Mouse (Mus musculus): ENCODE measurements around the gene Clec1b. TPM values are rescaled to one million over a fixed set of nuclear protein-coding genes. Genes with fewer than 3 reads are reported as not detected.

Gene Clec1b
- polyA plus RNA-seq, 1 experiment from 2014 or later = 1.2 TPM

- H3K9me3 ChIP-seq = no peaks in the 10 kb centered on the region
- no peaks in the 10 kb centered on the region for H3K4me1 ChIP-seq
- no peaks in the 10 kb centered on the region for H3K27me3 ChIP-seq (replicated peaks)
- H3K9ac ChIP-seq = no peak overlapping the region
- H3K4me2 ChIP-seq = no peak overlapping the region
- no peak overlapping the region for H3K4me3 ChIP-seq (replicated peaks)
- H3K27ac ChIP-seq = no peak overlapping the region
- H3K36me3 ChIP-seq = no peaks in the 10 kb centered on the region
- WGBS = 36% methylated on average over 3 of the region's 3 CpGs
- 0 out of 2 replicates have a peak, but pooled peaks have one; percentile 22 for ATAC-seq (ENCODE audit: insufficient read depth, low FRiP score, low read depth)
These were observed 13.6 kb upstream of the Clec1b start for GRCm38 (mm10) chr6:129383466-129383865.

GRCm38 (mm10) chr6:129385000-129385399, 12.1 kb upstream of the Clec1b start:
- WGBS = 84% methylated on average over 4 of the region's 4 CpGs
- H3K9me3 ChIP-seq = no peaks in the 10 kb centered on the region
- H3K4me2 ChIP-seq = no peak overlapping the region
- H3K4me1 ChIP-seq = no peaks in the 10 kb centered on the region
- H3K9ac ChIP-seq = no peak overlapping the region
- H3K27me3 ChIP-seq (replicated peaks) = no peaks in the 10 kb centered on the region
- H3K27ac ChIP-seq = no peak overlapping the region
- H3K4me3 ChIP-seq (replicated peaks) = no peak overlapping the region
- no peaks in the 10 kb centered on the region for H3K36me3 ChIP-seq
- no peak for ATAC-seq (ENCODE audit: insufficient read depth, low FRiP score, low read depth)

DNA sequence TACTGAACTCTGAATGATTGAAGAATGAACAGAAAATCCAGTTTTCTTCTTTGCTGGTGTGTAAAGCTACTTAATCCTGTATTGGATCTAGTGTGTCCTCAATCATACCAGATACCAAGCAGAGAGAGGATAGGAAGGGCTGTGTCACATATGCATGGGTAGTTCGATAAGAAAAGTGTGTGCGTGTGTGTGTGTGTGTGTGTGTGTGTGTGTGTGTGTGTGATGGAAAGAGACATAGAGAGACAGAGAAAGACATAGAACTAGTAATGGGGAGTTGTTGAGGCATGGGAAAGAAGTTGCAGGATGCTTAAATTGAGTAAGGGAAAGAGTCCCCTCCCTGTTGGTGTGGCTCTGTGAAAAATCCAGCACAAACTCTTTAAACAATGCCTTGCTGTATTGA, 11.3 kb upstream of the Clec1b start, which contains the start of gene Clec12b:
TSS of gene Clec12b (minus strand) at position 101 of the 400 bp plus-strand sequence.
- H3K4me2 ChIP-seq = no peak within 1 kb of the TSS
- no peak within 1 kb of the TSS for H3K9ac ChIP-seq
- no peak within 1 kb of the TSS for H3K27ac ChIP-seq
- H3K36me3 ChIP-seq = no peaks in the 10 kb centered on the region
- H3K9me3 ChIP-seq = no peaks in the 10 kb centered on the region
- H3K27me3 ChIP-seq (replicated peaks) = no peaks in the 10 kb centered on the region
- H3K4me1 ChIP-seq = no peaks in the 10 kb centered on the region
- no peak within 1 kb of the TSS for H3K4me3 ChIP-seq (replicated peaks)
- WGBS = 80% methylated on average over 2 of the region's 2 CpGs
- no peak for ATAC-seq (ENCODE audit: insufficient read depth, low FRiP score, low read depth)

GRCm38 (mm10) chr6:129393087-129393720, 3.9 kb upstream of the Clec1b start:
- no peak for ATAC-seq (ENCODE audit: insufficient read depth, low FRiP score, low read depth)
- no peak overlapping the region for H3K9ac ChIP-seq

DNA sequence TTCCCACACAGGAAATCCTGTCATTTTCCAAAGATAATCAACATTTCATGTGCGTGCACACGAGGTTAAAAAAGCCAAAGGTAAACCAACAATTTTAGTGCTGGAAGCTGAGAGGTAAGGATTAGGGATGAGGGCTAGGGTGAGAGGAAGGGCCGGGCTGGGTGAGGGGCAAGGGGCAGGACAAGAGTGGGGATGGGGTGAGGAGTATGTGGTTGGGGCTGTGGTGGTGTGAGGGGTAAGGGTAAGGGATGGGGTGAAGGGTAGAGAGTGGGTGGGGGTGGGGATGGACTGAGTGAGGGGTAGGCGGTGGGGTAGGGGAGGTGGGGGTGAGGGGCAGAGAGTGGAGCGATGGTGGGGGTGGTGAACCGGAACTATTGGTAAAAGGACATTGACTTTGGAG, 3.4 kb upstream of the Clec1b start:
- no peaks in the 10 kb centered on the region for H3K9me3 ChIP-seq
- H3K36me3 ChIP-seq = no peaks in the 10 kb centered on the region
- no peaks in the 10 kb centered on the region for H3K4me1 ChIP-seq
- no peak overlapping the region for H3K9ac ChIP-seq
- ATAC-seq (ENCODE audit: insufficient read depth, low FRiP score, low read depth) = no peak
- H3K4me2 ChIP-seq = no peak overlapping the region
- no peak overlapping the region for H3K4me3 ChIP-seq (replicated peaks)
- H3K27ac ChIP-seq = no peak overlapping the region
- H3K27me3 ChIP-seq (replicated peaks) = no peaks in the 10 kb centered on the region
- 63% methylated on average over 6 of the region's 6 CpGs for WGBS

More at GRCm38 (mm10) chr6:129393087-129393720, 3.9 kb upstream of the Clec1b start:
- H3K4me2 ChIP-seq = no peak overlapping the region
- no peaks in the 10 kb centered on the region for H3K9me3 ChIP-seq
- no peaks in the 10 kb centered on the region for H3K4me1 ChIP-seq
- H3K27ac ChIP-seq = no peak overlapping the region
- H3K27me3 ChIP-seq (replicated peaks) = no peaks in the 10 kb centered on the region
- H3K4me3 ChIP-seq (replicated peaks) = no peak overlapping the region
- WGBS = 25% methylated on average over 2 of the region's 2 CpGs
- no peaks in the 10 kb centered on the region for H3K36me3 ChIP-seq

GRCm38 (mm10) chr6:129399945-129400344, 2.8 kb downstream of the Clec1b start:
- Histone ChIP-seq H3K36me3 (no peaks in the 10 kb centered on the region), H3K4me3 (replicated peaks) (no peak overlapping the region), H3K9ac (no peak overlapping the region), H3K27me3 (replicated peaks) (no peaks in the 10 kb centered on the region), H3K27ac (no peak overlapping the region), H3K4me2 (no peak overlapping the region), H3K9me3 (no peaks in the 10 kb centered on the region), H3K4me1 (no peaks in the 10 kb centered on the region)
- ATAC-seq (ENCODE audit: insufficient read depth, low FRiP score, low read depth) = no peak
- WGBS = 51% methylated on average over 6 of the region's 6 CpGs

GRCm38 (mm10) chr6:129402404-129402803, 5.3 kb downstream of the Clec1b start:
- no peaks in the 10 kb centered on the region for H3K9me3 ChIP-seq
- H3K27me3 ChIP-seq (replicated peaks) = no peaks in the 10 kb centered on the region
- H3K4me1 ChIP-seq = no peaks in the 10 kb centered on the region
- H3K27ac ChIP-seq = no peak overlapping the region
- H3K36me3 ChIP-seq = no peaks in the 10 kb centered on the region
- no peak overlapping the region for H3K9ac ChIP-seq
- 85% methylated on average over 2 of the region's 2 CpGs for WGBS
- ATAC-seq (ENCODE audit: insufficient read depth, low FRiP score, low read depth) = no peak
- H3K4me3 ChIP-seq (replicated peaks) = no peak overlapping the region
- H3K4me2 ChIP-seq = no peak overlapping the region

- Histone ChIP-seq H3K9ac (no peak overlapping the region), H3K27ac (no peak overlapping the region), H3K4me3 (replicated peaks) (no peak overlapping the region), H3K27me3 (replicated peaks) (no peaks in the 10 kb centered on the region), H3K4me2 (no peak overlapping the region), H3K9me3 (no peaks in the 10 kb centered on the region), H3K36me3 (no peaks in the 10 kb centered on the region), H3K4me1 (no peaks in the 10 kb centered on the region)
- ATAC-seq (ENCODE audit: insufficient read depth, low FRiP score, low read depth) = no peak
- WGBS = 72% methylated on average over 6 of the region's 6 CpGs
These were observed 6.3 kb downstream of the Clec1b start for GRCm38 (mm10) chr6:129403391-129403790.

GRCm38 (mm10) chr6:129405999-129406398, 8.9 kb downstream of the Clec1b start:
- Histone ChIP-seq H3K9me3 (no peaks in the 10 kb centered on the region), H3K36me3 (no peaks in the 10 kb centered on the region), H3K4me1 (no peaks in the 10 kb centered on the region), H3K4me2 (no peak overlapping the region), H3K4me3 (replicated peaks) (no peak overlapping the region), H3K27me3 (replicated peaks) (no peaks in the 10 kb centered on the region), H3K27ac (no peak overlapping the region), H3K9ac (no peak overlapping the region)
- ATAC-seq (ENCODE audit: insufficient read depth, low FRiP score, low read depth) = no peak

GRCm38 (mm10) chr6:129407324-129407723, 10.2 kb downstream of the Clec1b start:
- WGBS = 36% methylated on average over 2 of the region's 2 CpGs
- Histone ChIP-seq H3K4me1 (no peaks in the 10 kb centered on the region), H3K27ac (no peak overlapping the region), H3K27me3 (replicated peaks) (no peaks in the 10 kb centered on the region), H3K36me3 (no peaks in the 10 kb centered on the region), H3K4me3 (replicated peaks) (no peak overlapping the region), H3K4me2 (no peak overlapping the region), H3K9me3 (no peaks in the 10 kb centered on the region), H3K9ac (no peak overlapping the region)
- ATAC-seq (ENCODE audit: insufficient read depth, low FRiP score, low read depth) = no peak

- WGBS = 79% methylated on average over 2 of the region's 2 CpGs
- H3K9ac ChIP-seq = no peak within 1 kb of the TSS
- no peak within 1 kb of the TSS for H3K4me3 ChIP-seq (replicated peaks)
These were observed 11.5 kb downstream of the Clec1b start, which contains the start of gene Clec9a for GRCm38 (mm10) chr6:129408562-129408961. Gene Clec9a (plus strand): TSS chr6:129408862.

DNA sequence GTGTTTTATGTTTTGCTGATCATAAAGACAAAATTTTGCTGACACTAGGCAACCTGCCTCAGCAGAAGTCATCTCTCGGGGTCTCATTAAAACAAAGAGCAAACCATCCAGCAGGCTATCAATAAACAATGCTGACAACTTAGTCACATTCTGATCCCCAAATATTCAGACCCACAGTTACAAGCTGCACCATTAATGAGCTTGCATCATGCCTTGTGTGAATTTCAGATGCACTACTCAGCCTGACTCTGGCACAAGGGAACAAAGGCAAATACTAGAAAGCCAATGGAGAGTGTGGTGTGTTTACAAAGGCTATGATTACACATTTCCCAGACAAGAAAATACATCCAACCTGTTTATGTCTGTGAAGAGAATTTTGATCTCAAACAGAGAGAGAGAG, 17.1 kb downstream of the Clec1b start:
- H3K9me3 ChIP-seq = no peaks in the 10 kb centered on the region
- no peaks in the 10 kb centered on the region for H3K36me3 ChIP-seq
- no peak overlapping the region for H3K4me2 ChIP-seq
- H3K4me3 ChIP-seq (replicated peaks) = no peak overlapping the region
- WGBS = 59% methylated on average over 1 of the region's 1 CpGs
- ATAC-seq (ENCODE audit: insufficient read depth, low FRiP score, low read depth) = no peak
- H3K4me1 ChIP-seq = no peaks in the 10 kb centered on the region
- no peak overlapping the region for H3K27ac ChIP-seq
- H3K27me3 ChIP-seq (replicated peaks) = no peaks in the 10 kb centered on the region
- H3K9ac ChIP-seq = no peak overlapping the region

More at GRCm38 (mm10) chr6:129408562-129408961, 11.5 kb downstream of the Clec1b start, which contains the start of gene Clec9a:
- no peaks in the 10 kb centered on the region for H3K4me1 ChIP-seq
- H3K36me3 ChIP-seq = no peaks in the 10 kb centered on the region
- no peaks in the 10 kb centered on the region for H3K27me3 ChIP-seq (replicated peaks)
- no peaks in the 10 kb centered on the region for H3K9me3 ChIP-seq
- H3K27ac ChIP-seq = no peak within 1 kb of the TSS
- no peak for ATAC-seq (ENCODE audit: insufficient read depth, low FRiP score, low read depth)
- no peak within 1 kb of the TSS for H3K4me2 ChIP-seq

DNA sequence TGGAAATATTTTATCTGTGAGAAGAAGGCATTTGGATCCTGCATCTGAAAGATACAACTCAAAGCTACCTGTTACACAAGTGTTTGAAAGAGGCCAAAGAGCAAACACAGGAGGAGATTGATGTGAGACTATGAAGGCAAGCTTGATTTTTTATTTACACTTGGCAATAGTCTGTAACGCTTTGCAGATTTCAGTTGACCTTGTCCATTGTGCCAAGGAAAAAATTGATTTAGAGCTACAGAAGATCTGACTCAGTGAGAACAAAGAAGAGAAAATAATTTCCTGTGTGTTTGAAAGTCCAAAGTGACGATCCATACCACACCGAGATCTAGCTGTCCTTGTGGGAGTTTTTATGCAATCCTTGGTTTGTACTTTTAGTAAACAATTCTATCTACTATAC, 25.2 kb downstream of the Clec1b start:
- WGBS = 36% methylated on average over 3 of the region's 3 CpGs
- Histone ChIP-seq H3K36me3 (no peaks in the 10 kb centered on the region), H3K4me3 (replicated peaks) (no peak overlapping the region), H3K9ac (no peak overlapping the region), H3K27ac (no peak overlapping the region), H3K4me2 (no peak overlapping the region), H3K27me3 (replicated peaks) (no peaks in the 10 kb centered on the region), H3K9me3 (no peaks in the 10 kb centered on the region), H3K4me1 (peaks cover 5% of the 10 kb centered on the region)
- no peak for ATAC-seq (ENCODE audit: insufficient read depth, low FRiP score, low read depth)
